Mouse (Mus musculus) frontal cortex, adult 2 months (tissue): ENCODE measurements at regions not wholly inside any gene's neighbourhood (a gene's known extent, or its start where the extent isn't known, plus 50 kb on each side); places are given as distances from the start of the nearest gene placed in this dataset.
"Not testable (repeated sequence)": the region's sequence is repeated elsewhere in the genome, so short reads cannot be mapped to it uniquely, and the experiment has no call there.

Experiments used
- DNase-seq, 2 experiments: peaks; one replicate each; pipeline ENCODE4 v3.0.0; 2022; ENCODE audit warnings: low spot score in 1 of 2; ENCODE audit errors: extremely low spot score in 1 of 2

DNA sequence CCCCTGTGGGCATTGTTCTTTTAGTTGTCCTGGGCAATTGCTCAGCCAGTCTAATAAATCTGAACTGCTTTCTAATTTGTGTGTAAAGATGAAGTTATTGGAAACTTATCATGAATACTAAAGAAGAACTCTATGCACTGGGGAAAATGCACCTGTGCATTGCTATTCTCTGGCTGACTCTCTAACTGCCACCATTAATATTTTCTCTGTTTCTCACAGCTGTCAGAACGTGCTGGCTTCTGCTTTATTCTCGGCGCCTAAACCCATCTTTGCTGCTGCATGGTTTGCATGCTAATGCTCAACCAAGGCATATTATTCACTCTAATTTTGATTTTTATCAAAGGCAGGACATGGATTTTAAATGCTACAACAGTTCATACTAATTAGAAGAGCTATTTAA, 128.9 kb upstream of the Gm527 start:
- DNase-seq: no peak

DNA sequence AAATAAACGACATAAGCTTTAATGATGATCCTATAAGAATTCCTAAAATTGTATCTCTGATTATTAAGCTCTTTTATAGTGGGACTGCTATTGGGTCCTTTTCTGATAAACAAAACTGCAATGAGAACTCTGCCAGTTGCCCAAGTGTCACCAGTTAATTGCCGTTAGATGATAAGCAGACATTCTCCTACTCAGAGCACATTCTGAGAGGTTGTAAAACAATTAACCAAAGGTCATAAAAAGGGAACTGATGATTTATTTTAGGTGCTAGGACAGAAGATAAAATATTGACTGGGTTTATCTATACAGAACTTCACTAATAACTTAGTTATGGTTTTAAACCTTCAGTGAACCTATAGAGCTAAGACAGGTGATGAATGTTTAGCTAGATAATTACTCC, 109.2 kb upstream of the Gm527 start:
- DNase-seq: not testable (repeated sequence)

DNA sequence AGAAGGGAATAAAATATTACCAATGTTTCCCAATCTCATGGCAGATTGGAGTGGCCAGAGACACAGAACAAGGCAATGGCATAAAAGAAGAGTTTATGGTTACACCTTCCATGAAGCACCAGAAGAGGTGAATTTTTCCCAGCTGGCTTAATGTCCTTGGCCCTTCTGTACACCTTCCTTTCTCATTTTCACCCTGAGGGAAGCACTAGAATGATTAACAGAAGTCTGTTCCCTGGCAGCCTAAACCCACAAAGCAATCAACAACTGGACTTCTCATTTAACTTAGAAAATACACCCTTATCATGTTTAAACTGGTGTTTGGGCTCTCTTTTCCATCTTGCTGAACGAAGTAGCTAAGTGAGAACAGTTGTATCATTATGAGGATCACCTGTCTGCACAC, 107.6 kb upstream of the Gm527 start:
- DNase-seq: no peak

- no peak for DNase-seq
These were observed 101.8 kb upstream of the Gm527 start for GRCm38 (mm10) chr12:64815871-64816270.

GRCm38 (mm10) chr12:64817056-64817810, 100.5 kb upstream of the Gm527 start:
- peak in 1 of 2 experiments; percentile 9 for DNase-seq

DNA sequence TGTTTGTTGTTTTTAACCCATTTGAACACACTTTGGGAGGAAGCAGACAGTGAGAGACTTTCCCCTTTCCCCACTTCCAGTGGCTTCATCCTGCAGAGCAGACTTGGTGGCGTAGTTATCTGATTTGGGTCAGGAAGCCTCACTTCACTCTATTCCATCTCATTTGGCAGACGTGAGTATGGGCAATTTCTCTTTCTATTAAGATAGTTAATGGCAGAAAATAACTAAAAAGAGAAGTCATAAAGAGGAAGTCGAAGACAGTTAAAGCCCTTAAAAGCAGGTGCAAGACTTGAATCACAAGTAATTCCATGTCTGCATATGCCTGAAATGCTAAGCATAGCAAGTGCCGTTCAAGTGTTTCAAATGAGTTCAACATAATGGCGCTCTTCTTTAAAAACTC, 97.0 kb upstream of the Gm527 start:
- DNase-seq: no peak

GRCm38 (mm10) chr12:64829662-64830249, 88.0 kb upstream of the Gm527 start:
- peak in 1 of 2 experiments; percentile 71 for DNase-seq

DNA sequence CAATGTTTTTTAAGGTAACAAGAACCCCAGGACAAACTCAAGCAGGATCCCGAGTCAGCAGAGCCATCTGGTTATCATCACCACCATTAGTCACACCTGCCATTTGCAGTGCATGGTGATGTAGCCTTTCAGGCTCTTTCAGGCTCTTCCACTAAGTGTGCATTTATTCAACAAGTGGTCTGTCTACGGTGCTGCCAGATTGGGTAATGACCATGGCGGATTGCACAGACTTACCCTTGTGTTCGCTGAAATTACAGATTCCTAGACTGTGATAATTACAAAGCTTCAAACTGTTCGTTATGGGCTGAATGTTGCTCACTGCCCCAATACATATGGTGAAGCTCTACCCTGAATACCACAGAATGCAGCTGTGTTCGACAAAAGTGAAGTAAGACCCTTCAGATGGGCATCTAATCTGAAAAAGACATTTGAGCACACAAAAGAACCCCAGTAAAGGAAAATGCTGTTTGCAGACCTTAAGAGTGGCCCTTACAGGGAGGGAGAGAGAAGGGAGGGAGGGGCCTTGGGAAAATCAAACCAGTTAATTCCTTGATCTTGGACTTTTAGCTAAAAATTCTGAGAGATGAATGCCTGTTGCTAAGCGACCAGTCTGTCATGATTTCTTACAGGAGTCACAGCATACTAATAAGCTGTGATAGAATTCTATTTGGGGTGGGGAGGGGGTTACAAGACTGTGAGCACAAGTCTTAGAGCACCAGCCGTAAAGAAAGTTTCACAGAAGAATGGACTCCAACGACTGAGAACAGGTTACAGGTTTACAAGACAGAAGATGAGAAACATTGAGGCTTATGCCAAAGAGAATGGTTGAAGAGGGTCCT, 85.2 kb upstream of the Gm527 start:
- DNase-seq: no peak

DNA sequence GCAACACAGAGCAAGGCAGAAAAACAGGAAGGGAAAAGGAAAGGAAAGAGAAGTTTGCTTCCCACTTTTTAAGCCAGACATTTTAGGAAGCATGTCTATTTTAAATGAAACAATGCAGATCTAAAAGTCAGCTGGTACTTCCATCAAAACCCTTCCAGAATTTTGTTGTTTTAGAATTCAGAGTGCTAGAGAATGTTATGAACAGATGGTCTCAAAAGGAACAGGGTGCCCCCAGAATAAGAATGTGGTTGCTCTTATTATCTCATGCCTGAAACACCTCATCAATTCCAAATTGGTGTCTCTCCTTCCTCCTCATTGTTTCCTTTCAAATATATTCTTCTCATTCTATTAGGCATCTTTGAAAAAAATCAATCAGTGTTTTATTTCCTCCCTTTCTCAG, 60.0 kb upstream of the Gm527 start:
- peak in 1 of 2 experiments; percentile 1 for DNase-seq
